Mouse (Mus musculus) right cerebral cortex, postnatal 14 days (tissue): ENCODE results near the gene Vmn1r3.
"Not testable (repeated sequence)": the region's sequence is repeated elsewhere in the genome, so short reads cannot be mapped to it uniquely, and the experiment has no call there.

ENCODE experiments used
- DNase-seq: peaks from one replicate; pipeline ENCODE4 v3.0.0; 2022

Gene Vmn1r3

DNA sequence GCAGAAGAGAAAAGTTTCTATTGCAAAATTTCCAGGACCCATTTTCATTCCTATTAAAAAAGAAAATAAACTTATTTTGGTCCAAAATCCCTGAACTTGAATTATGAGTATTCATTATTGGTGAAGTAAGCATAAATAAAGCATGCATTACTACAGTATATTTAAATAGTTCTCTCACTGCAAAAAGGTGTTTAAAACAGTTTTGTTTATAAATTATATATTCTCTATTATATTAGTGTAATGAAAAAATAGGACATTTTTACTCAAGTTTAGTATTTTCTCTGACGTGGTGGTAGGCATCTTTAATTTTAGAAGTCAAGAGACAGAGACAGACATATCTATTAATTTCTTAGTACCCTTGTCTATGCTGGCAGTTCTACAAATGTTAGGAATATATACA, at the start of gene Vmn1r3:
Gene Vmn1r3, minus strand, starts transcription at position 101 of the 400 bp plus-strand sequence.
- not testable (repeated sequence) for DNase-seq

DNA sequence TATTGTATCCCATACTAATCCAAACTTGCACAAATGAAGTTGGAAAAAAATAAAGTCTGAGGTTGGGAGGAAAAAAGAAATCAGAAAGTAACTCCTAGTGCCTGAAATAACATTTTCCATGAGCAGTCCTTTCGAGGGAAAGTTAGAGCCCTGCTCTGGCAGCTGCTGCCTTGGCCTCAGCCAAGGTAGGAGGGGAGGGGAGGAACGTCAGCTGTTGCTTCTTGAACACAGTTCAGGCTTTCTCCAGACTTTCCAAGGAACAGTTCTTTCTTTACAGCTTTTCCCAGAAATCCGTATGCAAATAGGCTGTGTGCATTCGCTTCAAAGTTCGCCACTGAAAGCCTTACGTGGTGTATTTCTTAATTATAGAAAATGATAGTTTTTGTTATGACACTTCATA, 46.9 kb upstream of the Vmn1r3 start:
- DNase-seq, result no peak

- no peak for DNase-seq
Observed at GRCm38 (mm10) chr4:3230908-3231684, 45.9 kb upstream of the Vmn1r3 start.

DNA sequence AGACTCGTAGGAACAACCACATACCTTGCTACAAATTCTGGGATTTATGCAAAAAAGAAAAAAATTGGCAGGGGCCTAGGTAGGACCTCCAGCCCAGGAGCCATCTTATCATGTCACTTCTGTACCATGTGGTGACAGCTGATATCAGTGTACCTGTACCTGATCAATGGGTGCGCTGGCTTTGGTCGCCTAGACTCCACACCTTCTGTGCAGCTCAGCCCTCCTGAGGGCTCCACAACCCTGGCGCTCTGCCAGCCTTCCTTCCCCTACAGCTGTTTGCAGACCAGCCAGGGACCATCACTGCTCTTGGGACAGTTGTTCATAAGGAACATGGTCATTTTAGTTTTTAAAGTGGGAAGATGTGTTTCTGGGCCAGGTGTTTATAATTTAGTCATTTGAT, 44.4 kb upstream of the Vmn1r3 start:
- peak; percentile 43 for DNase-seq

DNA sequence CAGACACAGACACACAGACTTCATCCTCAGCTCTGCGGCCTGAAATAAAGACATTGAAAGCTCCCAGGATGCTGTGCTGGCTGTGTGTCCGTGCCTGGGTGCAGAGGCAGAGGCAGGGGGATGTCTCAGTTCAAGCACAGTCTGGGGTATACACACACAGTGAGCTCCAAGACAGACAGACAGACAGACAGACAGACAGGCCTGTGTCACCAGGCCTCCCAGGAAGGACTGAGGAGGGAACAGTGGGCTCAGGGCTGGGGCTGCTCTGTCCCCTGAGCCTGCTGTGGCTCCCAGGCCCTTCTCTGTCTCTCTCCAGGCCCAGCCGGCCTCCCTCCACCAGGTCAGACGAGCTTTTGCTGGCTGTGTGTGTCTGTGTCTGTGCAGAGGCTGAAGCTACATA, 43.3 kb upstream of the Vmn1r3 start:
- DNase-seq, result no peak

- DNase-seq, result no peak
Observed at GRCm38 (mm10) chr4:3227751-3228150, 42.6 kb upstream of the Vmn1r3 start.

DNA sequence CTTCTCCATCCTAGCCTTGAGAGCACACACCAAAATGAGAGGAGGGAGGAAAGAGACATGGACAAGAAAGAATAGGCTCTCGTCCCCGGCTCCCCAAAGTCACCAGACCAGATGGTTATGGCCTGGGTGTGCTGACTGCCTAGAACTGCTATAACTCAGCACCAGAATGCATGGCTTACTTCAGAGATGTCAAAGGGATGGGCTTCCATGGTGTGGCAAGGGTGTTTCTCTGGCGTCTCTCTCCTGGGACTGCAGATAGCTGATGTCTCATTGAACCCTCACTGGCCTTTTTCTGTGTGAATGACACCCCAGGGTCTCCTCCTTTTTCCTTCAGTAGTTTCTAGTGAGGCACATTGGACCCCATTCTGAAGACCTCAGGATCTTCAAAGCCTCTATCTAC, 41.3 kb upstream of the Vmn1r3 start:
- DNase-seq, result no peak

GRCm38 (mm10) chr4:3225416-3225815, 40.3 kb upstream of the Vmn1r3 start:
- not testable (repeated sequence) for DNase-seq

GRCm38 (mm10) chr4:3224848-3225247, 39.7 kb upstream of the Vmn1r3 start:
- not testable (repeated sequence) for DNase-seq

DNA sequence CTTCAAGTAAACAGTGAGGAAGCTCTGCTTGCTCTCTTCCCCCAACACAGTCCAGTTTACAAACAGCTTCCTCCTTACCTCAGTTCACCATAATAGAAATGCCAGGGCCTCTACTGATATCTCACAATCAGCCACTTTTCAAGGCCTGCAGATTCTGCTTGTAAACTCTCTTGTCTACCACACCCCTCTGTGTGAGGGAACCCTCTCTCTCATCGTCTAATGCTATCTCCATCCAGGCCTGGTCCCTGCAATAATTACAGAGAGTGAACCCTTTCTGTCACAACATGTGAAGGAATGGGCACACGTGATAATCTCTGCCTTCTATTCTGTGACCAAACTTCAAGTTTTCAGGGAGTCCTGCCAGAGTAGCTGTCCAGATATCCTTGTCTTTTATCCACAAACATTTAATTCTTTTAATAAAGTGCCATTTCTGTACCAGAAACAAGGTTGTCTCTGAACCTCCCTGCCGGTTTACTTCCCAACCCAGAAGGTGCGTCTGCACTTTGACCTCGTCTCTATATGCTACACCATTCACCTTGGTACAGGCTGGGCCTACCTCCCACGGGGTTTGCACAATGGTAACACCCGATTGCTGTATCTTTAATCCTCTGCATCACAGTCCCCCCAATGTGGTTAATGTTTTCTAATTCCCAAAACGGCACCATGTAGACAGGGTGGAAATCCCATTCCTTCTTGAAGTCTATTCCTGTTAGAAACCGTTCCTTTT, 38.5 kb upstream of the Vmn1r3 start:
- not testable (repeated sequence) for DNase-seq

- DNase-seq, result not testable (repeated sequence)
Observed at GRCm38 (mm10) chr4:3216382-3216781, 31.2 kb upstream of the Vmn1r3 start.

- DNase-seq, result not testable (repeated sequence)
Observed at GRCm38 (mm10) chr4:3213349-3213748, 28.2 kb upstream of the Vmn1r3 start.

- DNase-seq, result not testable (repeated sequence)
Observed at GRCm38 (mm10) chr4:3209643-3210217, 24.6 kb upstream of the Vmn1r3 start.

DNA sequence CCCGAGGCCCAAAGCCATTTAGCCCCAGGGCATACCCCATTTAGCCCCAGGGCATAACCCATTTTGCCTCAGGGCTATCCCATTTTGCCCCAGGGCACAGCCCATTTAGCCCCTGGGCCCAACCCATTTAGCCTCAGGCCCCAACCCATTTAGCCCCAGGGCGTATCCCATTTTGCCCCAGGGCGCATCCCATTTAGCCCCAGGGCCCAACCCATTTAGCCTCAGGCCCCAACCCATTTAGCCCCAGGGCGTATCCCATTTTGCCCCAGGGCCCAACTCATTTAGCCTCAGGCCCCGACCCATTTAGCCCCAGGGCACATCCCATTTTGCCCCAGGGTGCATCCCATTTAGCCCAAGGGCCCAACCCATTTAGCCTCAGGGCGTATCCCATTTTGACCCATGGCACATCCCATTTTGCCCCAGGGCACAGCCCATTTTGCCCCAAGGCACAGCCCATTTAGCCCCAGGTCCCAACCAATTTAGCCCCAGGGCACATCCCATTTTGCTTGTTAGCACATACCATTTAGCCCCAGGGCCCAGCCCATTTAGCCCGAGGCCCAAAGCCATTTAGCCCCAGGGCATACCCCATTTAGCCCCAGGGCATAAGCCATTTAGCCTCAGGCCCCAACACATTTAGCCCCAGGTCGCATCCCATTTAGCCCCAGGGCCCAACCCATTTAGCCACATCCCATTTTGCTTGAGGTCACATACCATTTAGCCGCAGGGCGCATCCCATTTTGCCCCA, 8.2 kb downstream of the Vmn1r3 start:
- peak; percentile 53 for DNase-seq

DNA sequence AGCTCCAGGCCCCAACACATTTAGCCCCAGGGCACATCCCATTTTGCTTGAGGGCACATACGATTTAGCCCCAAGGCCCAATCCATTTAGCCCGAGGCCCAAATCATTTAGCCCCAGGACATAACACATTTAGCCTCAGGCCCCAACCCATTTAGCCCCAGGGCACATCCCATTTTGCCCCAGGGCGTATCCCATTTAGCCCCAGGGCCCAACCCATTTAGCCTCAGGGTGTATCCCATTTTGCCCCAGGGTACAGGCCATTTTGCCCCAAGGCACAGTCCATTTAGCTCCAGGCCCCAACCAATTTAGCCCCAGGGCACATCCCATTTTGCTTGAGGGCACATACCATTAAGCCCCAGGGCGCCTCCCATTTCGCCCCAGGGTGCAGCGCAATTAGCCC, 9.0 kb downstream of the Vmn1r3 start:
- DNase-seq, result not testable (repeated sequence)

GRCm38 (mm10) chr4:3175756-3176155, 9.4 kb downstream of the Vmn1r3 start:
- not testable (repeated sequence) for DNase-seq

- DNase-seq, result not testable (repeated sequence)
Observed at GRCm38 (mm10) chr4:3174586-3174985, 10.6 kb downstream of the Vmn1r3 start.

GRCm38 (mm10) chr4:3167020-3167419, 18.1 kb downstream of the Vmn1r3 start, which contains the start of gene Vmn1r2:
TSS of gene Vmn1r2 (plus strand) at chr4:3167320.
- DNase-seq, result not testable (repeated sequence)

DNA sequence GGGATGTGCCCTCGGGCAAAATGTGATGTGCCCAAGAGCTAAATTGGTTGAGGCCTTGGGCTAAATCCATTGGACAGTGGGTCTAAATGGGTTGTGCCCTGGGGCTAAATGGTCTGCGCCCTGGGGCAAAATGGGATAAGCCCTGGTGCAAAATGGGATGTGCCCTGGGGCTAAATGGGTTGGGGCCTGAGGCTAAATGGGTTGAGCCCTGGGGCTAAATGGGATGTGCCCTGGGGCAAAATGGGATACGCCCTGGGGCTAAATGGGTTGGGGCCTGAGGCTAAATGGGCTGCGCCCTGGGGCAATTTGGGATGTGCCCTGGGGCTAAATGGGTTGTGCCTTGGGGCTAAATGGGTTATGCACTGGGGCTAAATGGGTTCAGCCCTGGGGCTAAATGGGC, 20.1 kb downstream of the Vmn1r3 start:
- peak; percentile 17 for DNase-seq

GRCm38 (mm10) chr4:3164429-3164828, 20.7 kb downstream of the Vmn1r3 start:
- DNase-seq, result not testable (repeated sequence)

DNA sequence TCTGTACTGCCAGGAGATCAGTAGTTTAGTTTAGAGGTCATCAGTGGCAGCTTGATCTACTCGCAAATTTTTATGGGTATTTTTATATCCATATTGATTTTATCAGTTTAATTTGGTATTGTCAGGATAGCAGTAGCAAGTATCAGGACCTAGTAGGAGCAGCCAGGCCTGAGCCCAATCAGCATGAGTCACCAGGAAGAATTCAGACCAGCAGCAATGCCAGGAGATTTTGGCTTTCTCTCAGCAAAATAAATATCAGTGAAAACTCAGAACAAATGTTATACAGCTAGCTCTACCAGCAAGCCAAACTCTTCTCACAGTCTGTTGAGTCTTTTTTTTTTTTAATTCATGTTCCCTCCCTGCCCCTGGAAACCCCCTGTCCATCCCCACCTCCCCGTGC, 31.8 kb downstream of the Vmn1r3 start:
- not testable (repeated sequence) for DNase-seq

- not testable (repeated sequence) for DNase-seq
Observed at GRCm38 (mm10) chr4:3147926-3148325, 37.2 kb downstream of the Vmn1r3 start.
